Mouse (Mus musculus) erythroblast, embryonic 14.5 days (primary cell): ENCODE data around the gene Mllt3.

Experiments used
- GATA1 ChIP-seq: IDR thresholded peaks from 2 replicates; pipeline ENCODE4 v1.6.1; 2012; ENCODE audit warnings: low read length, inconsistent platforms, mixed read lengths
- TAL1 ChIP-seq: IDR thresholded peaks from 3 replicates; pipeline ENCODE4 v1.6.1; 2012; ENCODE audit warnings: low read length, inconsistent platforms, mixed read lengths

- no peak for TF ChIP-seq GATA1
- no peak for TF ChIP-seq TAL1
Observed at GRCm38 (mm10) chr4:87963773-87964076, 69.4 kb downstream of the Mllt3 start.
